Mouse (Mus musculus) kidney, adult 11 months (tissue): ENCODE data around the gene Nkx6-1.

ENCODE experiments used
- DNase-seq: peaks from one replicate; pipeline ENCODE4 v3.0.0; 2022

Gene Nkx6-1

GRCm38 (mm10) chr5:101658188-101658983 is 6.4 kb downstream of the Nkx6-1 start:
- no peak for DNase-seq

DNA sequence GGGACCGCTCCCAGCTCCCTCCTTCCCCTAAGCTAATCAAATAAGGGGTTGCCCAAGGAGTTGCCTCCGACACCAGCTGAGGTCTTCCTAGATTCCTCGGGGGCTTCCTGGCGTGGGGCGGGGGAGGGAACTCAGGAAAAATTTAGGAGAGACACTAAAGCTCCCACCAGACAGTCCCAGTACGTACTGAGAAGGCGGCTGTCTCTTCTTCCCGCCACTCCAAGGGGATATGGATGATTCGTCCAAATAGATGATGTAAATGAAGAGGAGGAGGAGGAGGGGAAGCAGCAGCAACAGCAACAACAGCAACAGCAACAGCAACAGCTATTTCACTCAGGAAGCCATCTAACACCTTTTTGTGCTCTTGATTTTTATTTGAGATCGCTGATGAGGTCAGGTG is 7.1 kb downstream of the Nkx6-1 start:
- DNase-seq, result no peak

DNA sequence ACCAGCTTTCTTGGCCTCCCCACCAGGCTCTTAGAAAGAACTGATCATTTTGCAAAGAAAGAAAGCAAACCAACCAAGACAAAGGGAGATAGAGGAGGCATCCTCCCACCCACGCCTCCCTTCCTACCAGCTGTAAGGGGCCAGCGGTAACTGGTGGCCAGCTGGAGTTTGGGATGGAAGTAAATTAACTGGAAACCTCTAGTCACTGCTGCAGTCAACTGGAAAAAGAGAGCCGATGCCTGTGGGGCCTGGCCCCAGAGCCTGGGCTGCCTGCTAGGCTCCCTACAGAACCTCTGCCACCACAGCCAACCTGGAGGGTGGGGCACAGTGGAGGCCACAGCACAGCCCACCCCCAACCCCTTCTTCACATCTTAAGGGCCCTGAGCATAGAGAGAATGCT is 8.7 kb downstream of the Nkx6-1 start:
- DNase-seq, result no peak

- DNase-seq, result no peak
These were observed 9.4 kb downstream of the Nkx6-1 start for GRCm38 (mm10) chr5:101655418-101655817.

- DNase-seq, result no peak
These were observed 16.8 kb downstream of the Nkx6-1 start for GRCm38 (mm10) chr5:101647726-101648686.

- DNase-seq, result no peak
These were observed 17.7 kb downstream of the Nkx6-1 start for GRCm38 (mm10) chr5:101646961-101647575.

DNA sequence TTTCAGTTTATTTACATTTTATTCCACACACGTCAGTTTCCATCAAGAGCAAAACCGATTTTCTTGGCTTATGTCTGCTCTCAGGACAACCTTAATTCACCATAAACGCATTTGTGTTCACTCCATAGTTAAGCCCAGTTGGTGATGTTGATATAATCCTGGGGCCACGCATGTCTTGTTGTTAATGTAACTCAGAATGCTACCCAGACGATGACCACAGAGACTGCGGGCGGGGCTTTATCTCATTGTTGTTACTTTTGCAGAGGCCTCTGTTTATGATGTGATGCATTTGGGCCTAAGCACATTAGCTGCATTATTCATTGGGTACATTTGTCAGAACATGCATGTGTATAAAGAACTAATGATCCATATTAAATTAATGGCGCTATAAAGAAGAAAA is 19.7 kb downstream of the Nkx6-1 start:
- no peak for DNase-seq

- DNase-seq, result no peak
These were observed 26.7 kb downstream of the Nkx6-1 start for GRCm38 (mm10) chr5:101638101-101638500.
